Mouse (Mus musculus) cerebellum, adult 2 months (tissue): ENCODE results near the gene Hoxd13.

Experiments
- CTCF ChIP-seq: fragments of 200-500 bp; IDR thresholded peaks from 2 replicates; pipeline ENCODE4 v1.5.1; 2011; ENCODE audit warnings: low read depth, mild to moderate bottlenecking, control low read depth, low read length, moderate library complexity, borderline replicate concordance; ENCODE audit not compliant: insufficient read depth
- POLR2A ChIP-seq: fragments of 200-500 bp; IDR thresholded peaks from 2 replicates; pipeline ENCODE4 v1.6.1; 2011; ENCODE audit warnings: low read length, control low read depth, borderline replicate concordance; ENCODE audit not compliant: insufficient read depth

- TF ChIP-seq POLR2A (no peak), CTCF (peak; percentile 64)
Observed at GRCm38 (mm10) chr2:74672481-74673362, 4.6 kb downstream of the Hoxd13 start.
